Mouse (Mus musculus): Measurements from ENCODE around the gene Usp7. TPM values are rescaled to one million over a fixed set of nuclear protein-coding genes. Genes with fewer than 3 reads are reported as not detected.

Usp7 gene
- polyA plus RNA-seq, 1 experiment from 2014 or later = 17.1 TPM

DNA sequence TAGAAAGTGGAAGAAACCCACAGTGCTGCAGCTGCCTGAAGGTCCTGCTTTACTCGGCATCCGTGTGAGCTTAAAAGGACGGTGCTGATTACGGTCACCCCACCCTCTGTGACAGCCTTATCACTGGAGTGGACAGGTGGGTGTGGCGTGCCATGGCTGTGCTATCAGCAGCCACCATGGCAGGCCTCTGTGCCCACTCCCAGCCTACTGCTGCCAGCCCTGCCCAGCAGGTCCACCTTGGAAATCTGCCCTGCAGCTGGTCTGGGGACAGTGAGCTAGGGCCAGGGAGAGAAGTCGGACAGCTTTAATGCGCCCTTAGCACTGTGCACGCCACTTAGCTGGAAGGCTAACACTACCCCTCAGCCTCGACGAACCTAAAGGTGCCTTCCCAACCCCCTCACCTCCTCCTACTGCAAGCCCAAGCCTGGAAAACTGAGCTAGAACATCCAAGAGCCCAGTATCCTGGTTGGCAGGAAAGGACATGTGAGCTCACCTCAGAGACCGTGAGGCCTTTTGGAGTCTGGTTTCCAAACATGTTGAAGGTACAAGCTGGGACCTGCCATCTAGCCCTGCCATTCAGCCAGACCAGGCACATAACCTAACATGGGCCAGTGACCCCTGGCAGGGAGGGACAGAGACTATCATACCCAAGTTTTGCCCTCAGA, 105.1 kb downstream of the Usp7 start:
- Histone ChIP-seq H3K9me3 (replicated peaks) (no peaks in the 10 kb centered on the region), H3K36me3 (peaks cover 49% of the 10 kb centered on the region), H3K4me2 (no peak overlapping the region), H3K27me3 (replicated peaks) (no peaks in the 10 kb centered on the region), H3K4me1 (replicated peaks) (peaks cover 12% of the 10 kb centered on the region), H3K4me3 (no peak overlapping the region), H3K27ac (ENCODE audit: poor library complexity, severe bottlenecking) (peak overlapping the region; percentile 27; the same call in 1 of the 2 replicates), H3K9ac (peak overlapping the region; percentile 24)
- peak; percentile 92 for ATAC-seq (ENCODE audit: insufficient number of reproducible peaks, low FRiP score)
- WGBS = 48% methylated on average over 11 of the region's 11 CpGs

DNA sequence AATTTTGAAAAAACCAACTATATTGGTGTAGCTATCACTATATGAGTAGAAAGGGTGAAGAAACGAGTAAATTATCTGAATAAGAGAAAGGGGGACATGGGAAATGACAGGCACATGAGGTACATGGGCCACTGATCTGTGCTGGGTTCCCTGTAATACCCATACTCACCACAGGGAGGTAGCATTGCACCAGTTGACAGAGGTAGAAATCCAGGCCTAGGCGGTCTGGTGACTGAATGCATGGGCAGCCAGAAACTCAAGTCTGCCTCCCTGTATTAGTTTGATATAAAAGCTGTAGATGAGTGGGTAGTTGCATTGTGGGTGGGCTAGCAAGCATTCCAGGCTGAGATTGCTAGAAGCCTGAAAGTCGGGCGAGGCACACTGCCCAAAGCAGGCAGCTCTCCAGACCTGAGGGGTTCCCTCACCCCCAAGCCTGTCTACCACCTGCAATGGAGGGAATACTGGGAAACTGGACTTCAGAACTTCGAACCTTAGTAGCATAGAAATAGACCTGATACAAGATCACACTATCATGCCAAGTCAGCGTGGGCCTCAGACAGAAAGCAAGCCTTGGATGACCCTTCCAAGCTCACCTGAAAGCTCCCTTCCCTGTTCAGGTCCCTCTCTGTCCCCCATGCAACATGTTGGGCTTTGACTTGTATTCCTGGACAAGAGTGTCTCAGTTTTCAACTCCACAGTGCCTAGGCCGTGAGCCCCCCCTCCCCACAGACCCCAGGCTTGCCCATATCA, 105.8 kb downstream of the Usp7 start:
- Histone ChIP-seq H3K9ac (peak overlapping the region; percentile 24; the same call in 1 of the 2 replicates), H3K4me3 (no peak overlapping the region), H3K27me3 (replicated peaks) (no peaks in the 10 kb centered on the region), H3K36me3 (peaks cover 42% of the 10 kb centered on the region), H3K27ac (ENCODE audit: poor library complexity, severe bottlenecking) (no peak overlapping the region), H3K9me3 (replicated peaks) (no peaks in the 10 kb centered on the region), H3K4me2 (no peak overlapping the region), H3K4me1 (replicated peaks) (peaks cover 12% of the 10 kb centered on the region)
- peak; percentile 66 for ATAC-seq (ENCODE audit: insufficient number of reproducible peaks, low FRiP score)
- 64% methylated on average over 7 of the region's 7 CpGs for WGBS

DNA sequence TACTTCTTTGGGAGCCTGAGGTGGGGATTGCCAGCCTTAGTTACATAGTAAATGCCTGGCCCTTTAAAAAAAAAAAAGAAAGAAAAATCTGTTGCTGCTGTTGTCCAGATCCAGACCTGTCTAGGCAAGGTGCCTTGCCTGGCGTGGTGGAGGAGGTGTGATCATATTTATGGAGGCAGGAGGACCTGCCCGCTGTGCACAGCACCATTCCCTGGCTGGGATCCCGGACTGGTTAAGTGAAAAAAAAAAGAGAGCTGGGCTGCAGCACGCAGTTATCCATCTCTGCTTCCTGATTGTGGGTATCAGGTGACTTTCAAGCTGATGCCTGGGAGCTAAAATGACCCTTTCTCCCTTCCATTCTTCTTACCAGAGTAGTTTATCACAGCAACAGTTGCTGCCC, 107.0 kb downstream of the Usp7 start:
- H3K36me3 ChIP-seq = peaks cover 30% of the 10 kb centered on the region
- H3K4me3 ChIP-seq = no peak overlapping the region
- WGBS = 57% methylated on average over 4 of the region's 4 CpGs

DNA sequence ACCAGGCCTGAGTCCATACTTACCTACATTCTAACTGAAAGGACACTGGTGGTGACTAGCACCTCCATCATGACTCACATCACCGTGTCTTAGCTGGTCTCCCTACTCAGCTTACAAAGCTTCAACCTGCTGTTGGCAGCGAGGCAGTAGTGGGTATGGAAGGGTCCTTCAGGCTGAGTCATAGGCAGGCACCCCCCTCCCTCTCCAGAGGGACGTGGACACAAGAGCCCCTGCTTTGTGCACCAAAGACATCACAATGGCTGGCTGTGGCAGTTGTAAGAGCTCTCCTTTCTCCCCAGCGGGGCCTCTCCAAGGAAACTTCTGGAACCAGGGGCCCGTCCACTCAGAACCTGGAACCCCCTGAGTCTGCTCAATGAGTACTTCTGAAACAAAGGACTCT, 111.6 kb downstream of the Usp7 start, which contains the start of gene Gm5767:
TSS of gene Gm5767 (plus strand) at position 301 of the 400 bp plus-strand sequence.
- WGBS = 77% methylated on average over 5 of the region's 5 CpGs
- H3K27ac ChIP-seq (ENCODE audit: poor library complexity, severe bottlenecking) = no peak within 1 kb of the TSS
- no peak within 1 kb of the TSS for H3K9ac ChIP-seq
- no peaks in the 10 kb centered on the region for H3K27me3 ChIP-seq (replicated peaks)
- peaks cover 5% of the 10 kb centered on the region; the same call in 1 of the 2 replicates for H3K36me3 ChIP-seq
- H3K4me2 ChIP-seq = no peak within 1 kb of the TSS
- no peak for ATAC-seq (ENCODE audit: insufficient number of reproducible peaks, low FRiP score)
- H3K9me3 ChIP-seq (replicated peaks) = no peaks in the 10 kb centered on the region
- H3K4me1 ChIP-seq (replicated peaks) = 0 out of 2 replicates have a peak, but pooled peaks cover 2% of the 10 kb centered on the region
- H3K4me3 ChIP-seq = no peak within 1 kb of the TSS

More for the DNA sequence above, 107.0 kb downstream of the Usp7 start:
- Histone ChIP-seq H3K27ac (ENCODE audit: poor library complexity, severe bottlenecking) (no peak overlapping the region), H3K4me1 (replicated peaks) (peaks cover 12% of the 10 kb centered on the region), H3K9me3 (replicated peaks) (no peaks in the 10 kb centered on the region), H3K9ac (no peak overlapping the region), H3K27me3 (replicated peaks) (no peaks in the 10 kb centered on the region), H3K4me2 (no peak overlapping the region)
- ATAC-seq (ENCODE audit: insufficient number of reproducible peaks, low FRiP score) = no peak

DNA sequence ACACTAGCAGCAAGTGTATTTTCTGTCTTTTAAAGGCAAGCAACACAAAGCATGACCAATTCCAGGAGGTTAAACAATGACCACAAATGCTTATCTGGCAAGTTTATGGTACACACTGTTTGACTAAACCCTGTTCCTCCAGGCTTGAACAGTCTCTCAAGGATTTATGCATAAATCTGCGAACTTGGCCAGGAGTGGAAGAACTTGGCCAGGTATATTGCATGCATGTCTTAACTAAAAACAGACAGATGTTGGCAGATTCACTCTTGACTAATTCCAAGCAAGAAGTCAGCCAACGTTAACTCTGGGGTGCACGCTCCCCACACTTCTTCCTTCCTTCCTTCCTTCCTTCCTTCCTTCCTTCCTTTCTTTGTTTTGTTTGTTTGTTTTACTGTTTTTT, 112.3 kb downstream of the Usp7 start:
- ATAC-seq (ENCODE audit: insufficient number of reproducible peaks, low FRiP score) = no peak
- Histone ChIP-seq H3K27me3 (replicated peaks) (no peaks in the 10 kb centered on the region), H3K27ac (ENCODE audit: poor library complexity, severe bottlenecking) (no peak overlapping the region), H3K9me3 (replicated peaks) (no peaks in the 10 kb centered on the region), H3K9ac (no peak overlapping the region), H3K4me2 (no peak overlapping the region), H3K4me3 (no peak overlapping the region), H3K36me3 (peaks cover 3% of the 10 kb centered on the region; the same call in 1 of the 2 replicates), H3K4me1 (replicated peaks) (no peaks in the 10 kb centered on the region)
- WGBS = 79% methylated on average over 3 of the region's 3 CpGs

DNA sequence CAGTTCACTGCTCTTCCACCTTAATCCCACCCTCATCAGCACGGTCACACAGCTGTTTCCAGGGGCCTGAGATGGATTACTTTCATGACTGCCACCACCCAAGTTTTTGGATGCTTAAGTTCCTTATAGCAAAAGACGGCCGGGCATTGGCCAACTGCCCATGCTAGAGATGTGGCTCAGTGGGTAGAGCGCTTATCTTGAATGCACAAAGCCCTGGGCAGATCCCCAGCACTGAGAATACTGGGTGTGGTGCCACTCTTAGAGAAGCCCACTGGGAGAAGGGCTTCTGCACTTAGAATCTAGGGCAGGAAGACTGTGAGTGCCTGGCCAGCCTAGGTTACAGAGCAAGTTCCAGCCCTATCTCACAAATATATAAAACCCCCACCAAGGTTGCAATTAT, 113.4 kb downstream of the Usp7 start:
- 0 out of 2 replicates have a peak, but pooled peaks cover 3% of the 10 kb centered on the region for H3K4me1 ChIP-seq (replicated peaks)
- ATAC-seq (ENCODE audit: insufficient number of reproducible peaks, low FRiP score) = no peak
- no peaks in the 10 kb centered on the region for H3K9me3 ChIP-seq (replicated peaks)
- no peak overlapping the region for H3K4me2 ChIP-seq
- no peak overlapping the region for H3K4me3 ChIP-seq
- H3K9ac ChIP-seq = no peak overlapping the region
- no peaks in the 10 kb centered on the region for H3K27me3 ChIP-seq (replicated peaks)
- no peak overlapping the region for H3K27ac ChIP-seq (ENCODE audit: poor library complexity, severe bottlenecking)
- H3K36me3 ChIP-seq = no peaks in the 10 kb centered on the region; the same call in 1 of the 2 replicates
- 86% methylated on average over 4 of the region's 4 CpGs for WGBS

DNA sequence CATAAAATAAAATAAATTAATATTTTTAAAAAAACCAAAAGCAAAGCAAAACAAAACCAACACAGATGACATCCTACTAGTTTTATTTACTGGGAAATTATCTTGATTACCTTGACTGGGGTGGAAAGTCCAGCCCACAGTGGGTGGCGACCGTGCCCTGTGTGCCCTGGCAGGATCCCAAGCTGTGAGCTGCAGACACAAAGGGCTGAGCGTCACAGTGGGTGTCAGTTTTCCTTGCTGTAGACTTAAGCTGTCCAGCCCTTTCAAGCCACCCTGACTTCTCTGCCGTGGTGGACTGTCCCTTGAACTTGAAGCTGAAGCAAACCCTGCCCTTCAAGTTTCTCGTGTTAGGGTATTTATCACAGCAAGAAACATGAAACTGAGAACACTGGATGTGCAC, 114.1 kb downstream of the Usp7 start:
- Histone ChIP-seq H3K4me3 (no peak overlapping the region), H3K4me2 (no peak overlapping the region), H3K4me1 (replicated peaks) (0 out of 2 replicates have a peak, but pooled peaks cover 3% of the 10 kb centered on the region), H3K9me3 (replicated peaks) (no peaks in the 10 kb centered on the region), H3K36me3 (no peaks in the 10 kb centered on the region), H3K27ac (ENCODE audit: poor library complexity, severe bottlenecking) (no peak overlapping the region), H3K27me3 (replicated peaks) (no peaks in the 10 kb centered on the region), H3K9ac (no peak overlapping the region)
- 62% methylated on average over 5 of the region's 5 CpGs for WGBS
- ATAC-seq (ENCODE audit: insufficient number of reproducible peaks, low FRiP score) = no peak

DNA sequence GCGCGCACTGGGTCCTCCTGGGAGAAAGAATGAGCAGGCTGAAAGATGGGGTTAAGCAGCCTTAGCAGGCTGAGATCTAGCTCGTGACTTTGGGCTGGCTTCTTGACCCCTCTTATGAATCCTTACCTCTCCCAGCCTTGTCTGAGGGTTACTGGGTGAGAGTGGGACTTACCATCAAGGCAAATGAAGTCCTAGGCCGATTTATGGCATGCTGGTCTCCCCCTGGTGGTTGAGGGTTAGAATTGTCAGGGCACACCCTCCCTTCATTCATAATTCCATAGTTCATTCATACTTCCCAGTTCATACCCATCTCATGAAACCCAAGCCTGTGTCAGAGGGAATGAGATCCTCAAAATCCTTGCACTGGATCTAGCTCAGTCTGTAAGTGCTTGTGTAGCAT, 115.3 kb downstream of the Usp7 start:
- Histone ChIP-seq H3K9me3 (replicated peaks) (no peaks in the 10 kb centered on the region), H3K27ac (ENCODE audit: poor library complexity, severe bottlenecking) (no peak overlapping the region), H3K9ac (no peak overlapping the region), H3K4me2 (no peak overlapping the region), H3K36me3 (no peaks in the 10 kb centered on the region), H3K4me1 (replicated peaks) (0 out of 2 replicates have a peak, but pooled peaks cover 3% of the 10 kb centered on the region), H3K4me3 (no peak overlapping the region), H3K27me3 (replicated peaks) (no peaks in the 10 kb centered on the region)
- ATAC-seq (ENCODE audit: insufficient number of reproducible peaks, low FRiP score) = no peak
- WGBS = 50% methylated on average over 4 of the region's 4 CpGs

DNA sequence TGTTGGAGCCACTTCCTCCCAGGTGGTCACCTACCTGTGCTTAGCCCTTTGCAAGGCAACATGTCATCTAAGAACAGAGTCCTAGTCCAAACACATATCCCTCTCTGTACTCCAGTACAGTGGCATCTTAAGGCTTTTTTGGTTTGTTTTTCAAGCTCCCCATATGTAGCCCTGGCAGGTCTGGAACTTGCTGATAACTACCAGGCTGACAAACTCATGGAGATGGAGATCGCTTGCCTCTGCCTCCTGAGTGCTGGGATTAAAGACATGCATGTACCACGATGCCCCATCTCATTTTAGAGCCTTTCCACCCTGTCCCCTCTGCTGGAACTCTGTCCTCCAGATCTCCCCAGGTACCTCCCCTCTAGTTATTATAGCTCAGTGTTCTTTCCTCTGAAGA, 115.9 kb downstream of the Usp7 start:
- Histone ChIP-seq H3K9ac (no peak overlapping the region), H3K27ac (ENCODE audit: poor library complexity, severe bottlenecking) (no peak overlapping the region), H3K9me3 (replicated peaks) (no peaks in the 10 kb centered on the region), H3K4me3 (no peak overlapping the region), H3K4me2 (no peak overlapping the region), H3K27me3 (replicated peaks) (no peaks in the 10 kb centered on the region), H3K4me1 (replicated peaks) (peaks cover 3% of the 10 kb centered on the region; the same call in 1 of the 2 replicates), H3K36me3 (no peaks in the 10 kb centered on the region)
- no peak for ATAC-seq (ENCODE audit: insufficient number of reproducible peaks, low FRiP score)
- WGBS = 65% methylated on average over 2 of the region's 2 CpGs

DNA sequence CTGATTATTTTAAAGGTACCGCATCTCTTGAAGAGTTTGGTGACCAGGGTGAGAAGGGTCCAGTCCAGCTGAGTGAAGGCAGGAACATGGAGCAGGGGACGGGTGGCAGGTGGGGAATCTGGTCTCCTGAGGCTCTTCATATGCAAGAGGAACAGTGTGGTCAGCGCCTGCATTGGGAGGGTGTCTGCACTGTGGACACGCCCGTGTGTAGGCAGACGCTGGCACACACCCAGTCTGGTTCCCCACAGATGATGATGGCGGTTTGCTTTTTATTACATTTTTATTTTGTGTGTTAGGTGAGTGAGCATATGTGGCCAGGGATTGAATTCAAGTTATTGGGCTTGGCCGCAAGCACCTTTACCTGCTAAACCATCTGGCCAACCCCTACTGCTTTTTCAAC, 116.5 kb downstream of the Usp7 start:
- no peak overlapping the region for H3K4me3 ChIP-seq
- no peak overlapping the region for H3K27ac ChIP-seq (ENCODE audit: poor library complexity, severe bottlenecking)
- ATAC-seq (ENCODE audit: insufficient number of reproducible peaks, low FRiP score) = no peak
- H3K4me1 ChIP-seq (replicated peaks) = peaks cover 10% of the 10 kb centered on the region
- WGBS = 74% methylated on average over 8 of the region's 8 CpGs
- H3K4me2 ChIP-seq = no peak overlapping the region
- no peaks in the 10 kb centered on the region for H3K27me3 ChIP-seq (replicated peaks)
- H3K9ac ChIP-seq = no peak overlapping the region
- H3K9me3 ChIP-seq (replicated peaks) = no peaks in the 10 kb centered on the region
- H3K36me3 ChIP-seq = no peaks in the 10 kb centered on the region

DNA sequence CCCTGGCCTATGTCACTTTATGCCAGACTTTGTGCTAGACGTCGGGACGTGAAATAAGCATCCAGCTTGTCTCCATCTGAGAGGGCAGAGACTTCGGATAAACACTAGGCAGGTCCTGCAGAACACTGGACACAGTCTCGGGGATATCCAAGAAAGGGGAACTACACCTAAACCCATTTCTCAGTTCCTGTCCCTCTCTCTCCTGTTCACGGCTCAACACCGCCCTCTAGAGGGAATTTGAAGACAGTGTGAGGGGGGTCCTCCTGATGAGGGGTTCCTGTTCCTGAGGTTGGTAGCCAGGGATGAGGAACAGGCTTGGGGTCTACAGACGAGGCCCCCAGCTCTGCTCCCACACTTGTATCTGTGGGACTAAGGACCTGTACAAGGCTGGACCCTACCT, 117.9 kb downstream of the Usp7 start:
- Histone ChIP-seq H3K4me1 (replicated peaks) (peaks cover 24% of the 10 kb centered on the region), H3K9me3 (replicated peaks) (no peaks in the 10 kb centered on the region), H3K4me3 (no peak overlapping the region), H3K27ac (ENCODE audit: poor library complexity, severe bottlenecking) (no peak overlapping the region), H3K9ac (no peak overlapping the region), H3K27me3 (replicated peaks) (no peaks in the 10 kb centered on the region), H3K36me3 (no peaks in the 10 kb centered on the region), H3K4me2 (0 out of 2 replicates have a peak overlapping the region, but pooled peaks have one; percentile 14)
- ATAC-seq (ENCODE audit: insufficient number of reproducible peaks, low FRiP score) = no peak
- 4% methylated on average over 8 of the region's 8 CpGs for whole genome bisulfite sequencing
